Mouse (Mus musculus) right cerebral cortex, postnatal 36 days (tissue): ENCODE results near the gene Sapcd2.
"Not testable (repeated sequence)": the region's sequence is repeated elsewhere in the genome, so short reads cannot be mapped to it uniquely, and the experiment has no call there.

ENCODE experiments used
- DNase-seq, 2 experiments: peaks; one replicate each; pipeline ENCODE4 v3.0.0; 2022; ENCODE audit warnings: low spot score in 2 of 2, mixed read lengths in 1 of 2

Sapcd2 gene

DNA sequence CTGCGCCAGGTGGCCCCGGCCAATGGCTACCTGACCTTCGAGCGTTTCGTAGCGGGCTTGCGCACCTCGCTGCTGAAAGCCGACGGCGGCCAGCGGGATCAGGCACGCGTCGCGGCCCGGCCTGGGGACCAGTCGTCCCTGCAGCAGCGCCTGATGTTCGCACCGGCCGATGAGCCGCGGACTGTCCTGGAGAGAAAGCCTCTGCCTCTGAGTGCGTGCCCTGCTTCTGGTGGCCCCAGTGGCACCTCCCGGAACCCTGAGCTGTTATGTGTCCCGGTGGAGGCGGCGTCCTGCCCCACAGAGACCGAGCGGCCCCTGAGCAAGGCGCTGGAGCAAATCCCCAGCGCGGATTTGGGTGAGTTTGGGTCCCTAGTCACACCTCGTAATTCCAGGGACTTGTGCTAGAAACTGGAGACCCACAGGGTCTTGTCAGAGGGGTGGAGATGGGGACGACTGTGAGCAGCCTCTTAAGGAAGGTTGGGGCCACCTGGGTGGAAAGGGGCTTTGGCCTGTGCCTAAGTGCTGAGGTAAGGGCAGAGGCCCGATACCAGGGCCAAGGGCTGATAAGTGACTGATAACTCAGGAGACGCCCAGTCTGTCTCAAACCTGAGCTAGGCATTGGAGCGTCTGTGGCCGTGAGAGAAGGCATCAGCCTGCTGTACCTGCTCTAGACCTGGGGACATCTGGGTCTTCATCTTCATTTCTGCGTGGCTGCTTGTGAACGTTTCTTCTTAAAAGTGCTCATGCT, 697 bp downstream of the Sapcd2 start:
- no peak for DNase-seq

DNA sequence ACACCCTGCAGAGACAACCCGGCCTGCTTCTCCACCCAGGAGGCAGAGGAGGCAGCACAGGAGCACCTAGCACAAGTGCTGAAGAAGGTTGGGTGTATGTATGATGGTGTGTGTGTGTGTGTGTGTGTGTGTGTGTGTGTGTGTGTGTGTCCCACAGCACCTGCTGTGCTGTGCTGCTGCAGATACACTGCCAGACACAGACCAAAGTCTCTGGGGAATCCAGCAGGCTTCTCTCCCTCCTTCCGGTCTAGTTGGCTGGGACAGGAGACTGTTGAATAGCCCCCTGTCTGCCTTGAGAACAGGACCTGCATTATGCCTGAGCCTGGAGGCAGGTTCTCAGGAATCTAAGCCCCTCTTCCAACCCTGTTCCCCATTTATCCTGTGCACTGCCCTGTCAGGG, 1.3 kb downstream of the Sapcd2 start:
- DNase-seq, result no peak

DNA sequence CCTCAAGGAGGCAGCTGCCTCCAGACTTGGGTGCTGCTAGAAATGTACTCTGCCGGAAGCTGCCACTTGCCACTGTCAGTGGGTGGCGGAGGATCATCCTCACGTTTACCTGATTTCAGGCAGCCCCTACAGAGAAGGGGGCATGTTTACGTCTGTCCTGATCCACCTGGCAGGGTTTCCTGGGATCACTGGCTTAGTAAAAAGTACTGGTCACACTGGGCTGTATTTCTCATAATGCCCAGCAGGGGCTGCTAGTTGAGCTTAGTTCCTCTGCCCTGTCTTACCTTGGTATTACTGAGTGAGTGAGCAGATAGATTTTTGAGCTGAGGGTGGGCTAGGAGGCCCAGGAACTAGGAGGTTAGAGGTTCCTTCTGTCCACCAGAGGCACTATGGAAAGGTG, 4.5 kb downstream of the Sapcd2 start:
- no peak for DNase-seq

DNA sequence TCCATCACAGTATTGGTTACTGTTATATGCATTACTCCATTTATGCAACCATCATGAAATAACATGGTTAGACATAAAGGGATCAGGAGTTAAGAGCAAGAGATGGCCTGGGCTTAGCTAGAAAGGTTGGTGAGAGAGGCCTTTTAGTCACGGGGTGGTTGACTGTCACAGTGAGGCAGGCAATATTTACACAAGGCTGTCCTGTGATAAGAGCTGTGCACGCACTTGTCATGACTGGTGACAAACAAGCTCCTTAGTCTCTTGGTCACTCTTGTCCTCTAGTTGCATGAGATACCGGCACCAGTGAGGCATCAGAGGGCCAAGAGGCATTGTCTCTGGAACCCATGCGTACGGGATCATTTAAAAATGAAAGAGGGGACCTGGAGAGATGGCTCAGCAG, 12.4 kb downstream of the Sapcd2 start:
- DNase-seq, result no peak

DNA sequence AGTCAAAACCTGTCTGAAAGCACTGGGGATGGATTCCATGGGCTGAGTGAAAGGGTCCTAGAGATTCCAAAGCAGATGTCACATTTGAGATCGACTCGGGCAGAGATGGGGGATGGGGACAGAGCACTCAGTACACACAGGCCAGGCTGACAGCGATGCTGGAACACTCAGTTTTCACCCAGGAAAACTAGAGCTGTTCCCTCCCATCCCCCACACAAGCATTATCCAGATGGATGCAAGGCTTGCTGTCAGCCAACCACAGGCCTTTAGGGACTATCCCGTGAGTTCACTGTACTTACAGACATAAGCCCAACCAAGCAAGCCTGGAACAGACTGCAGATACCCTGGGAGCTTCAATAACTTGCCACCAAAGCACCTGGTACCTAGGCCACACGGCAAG, 19.1 kb downstream of the Sapcd2 start:
- DNase-seq, result no peak

DNA sequence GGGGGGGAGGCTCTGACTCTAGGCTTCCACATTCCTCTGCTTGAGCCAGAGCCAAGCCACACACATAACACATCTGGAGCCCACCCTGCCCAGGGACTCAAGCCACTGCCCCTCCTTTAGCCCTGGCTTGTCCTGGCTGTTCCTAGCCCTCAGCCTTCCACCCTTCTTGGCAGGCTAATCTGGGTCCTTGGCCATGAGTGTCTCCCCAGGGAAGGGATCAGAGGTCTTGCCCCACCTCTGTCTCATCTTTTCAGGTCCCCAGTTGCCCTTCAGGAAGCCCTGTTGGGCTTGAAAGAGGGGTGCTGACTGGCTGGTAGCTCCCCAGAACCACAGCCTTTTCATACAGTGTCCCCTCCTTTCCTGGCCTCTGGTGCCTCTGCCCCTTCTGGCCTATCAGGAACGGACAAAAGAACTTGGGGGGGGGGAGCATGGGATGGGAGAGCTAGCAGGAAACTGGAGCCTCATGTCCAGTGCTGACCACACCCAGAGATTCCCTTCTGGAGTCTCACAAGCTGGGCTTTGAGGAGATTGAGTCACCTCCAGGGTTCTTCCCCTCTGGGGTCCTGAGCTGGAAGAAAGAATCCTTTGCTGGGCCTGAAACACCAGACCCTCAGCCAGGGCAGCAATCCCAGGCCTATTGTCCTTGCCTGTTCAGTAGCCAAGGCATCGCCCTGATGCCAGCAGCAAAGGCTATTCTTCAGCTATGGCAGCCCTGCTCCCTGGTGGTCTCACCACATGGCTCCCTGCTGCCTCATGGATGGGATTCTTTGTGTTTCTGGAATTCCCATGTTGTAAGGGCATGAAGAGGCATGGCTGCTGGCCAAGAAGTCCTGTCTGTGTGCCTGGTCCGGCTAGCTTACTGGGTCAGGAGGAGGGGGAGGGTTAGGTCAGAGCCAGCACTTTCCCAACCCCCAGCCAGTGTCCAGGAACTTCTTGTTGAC, 22.4 kb downstream of the Sapcd2 start:
- DNase-seq, result no peak

DNA sequence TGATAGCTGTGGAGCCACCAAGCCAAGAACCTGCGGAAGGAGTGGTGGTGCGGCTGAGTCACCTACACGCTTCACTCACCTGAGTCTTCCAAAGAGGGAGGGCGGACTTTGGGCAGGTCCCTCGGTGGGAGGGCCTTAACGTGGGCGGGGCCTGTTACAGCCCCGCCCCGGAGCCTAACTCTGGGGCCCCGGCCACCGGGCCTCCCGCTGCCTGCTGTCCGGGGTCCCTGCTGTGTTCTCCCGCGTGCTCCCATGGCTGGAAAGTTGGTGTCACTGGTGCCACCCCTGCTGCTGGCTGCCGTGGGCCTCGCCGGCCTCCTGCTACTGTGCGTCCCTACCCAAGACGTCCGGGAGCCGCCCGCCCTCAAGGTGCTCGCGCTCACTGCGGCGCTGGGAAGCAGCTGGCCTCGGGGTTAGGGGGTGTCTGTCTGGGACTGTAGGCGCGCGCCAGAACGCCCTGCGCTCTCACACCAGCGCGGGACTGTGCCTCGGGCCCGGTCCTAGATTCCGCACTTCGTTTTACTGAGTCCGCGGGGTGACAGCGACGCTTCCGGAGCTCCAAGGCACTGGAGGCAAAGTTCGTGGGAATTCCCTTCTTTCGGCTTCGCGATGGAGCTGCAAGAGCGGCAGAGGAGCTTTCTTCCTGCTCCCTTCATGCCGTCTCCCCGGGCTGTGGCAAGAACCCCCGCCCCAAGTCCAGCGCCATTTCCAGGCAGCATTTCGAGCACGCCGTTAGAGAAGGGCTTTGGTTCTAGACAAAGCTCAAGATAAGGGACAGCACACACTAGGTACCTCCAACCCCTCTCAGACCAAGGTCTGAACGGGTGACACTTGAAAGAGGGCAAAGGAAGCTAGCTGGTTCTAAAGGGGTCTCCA, 23.8 kb downstream of the Sapcd2 start, which contains the start of gene Entpd2:
TSS of gene Entpd2 (plus strand) at position 154 of the 876 bp plus-strand sequence.
- no peak for DNase-seq

DNA sequence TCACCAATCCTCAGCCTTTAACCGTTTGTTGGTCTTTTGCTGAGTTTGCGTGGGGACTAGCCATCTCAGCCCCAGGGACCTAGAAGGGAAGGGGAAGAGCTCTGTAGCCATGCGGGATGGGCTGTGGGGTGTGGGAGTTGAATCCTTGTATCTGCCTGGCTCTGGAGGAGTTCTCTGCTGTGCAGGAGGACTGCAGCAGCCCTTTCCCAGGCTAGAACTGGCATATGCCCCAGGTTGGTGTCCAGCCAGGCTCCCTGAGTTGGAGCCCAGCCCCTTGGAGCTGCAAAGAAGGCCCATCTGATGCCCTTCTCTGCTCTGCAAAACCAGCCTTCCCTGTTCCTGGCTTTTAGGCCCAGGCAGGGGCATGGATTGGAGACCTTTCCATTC, 24.5 kb downstream of the Sapcd2 start:
- DNase-seq, result no peak

DNA sequence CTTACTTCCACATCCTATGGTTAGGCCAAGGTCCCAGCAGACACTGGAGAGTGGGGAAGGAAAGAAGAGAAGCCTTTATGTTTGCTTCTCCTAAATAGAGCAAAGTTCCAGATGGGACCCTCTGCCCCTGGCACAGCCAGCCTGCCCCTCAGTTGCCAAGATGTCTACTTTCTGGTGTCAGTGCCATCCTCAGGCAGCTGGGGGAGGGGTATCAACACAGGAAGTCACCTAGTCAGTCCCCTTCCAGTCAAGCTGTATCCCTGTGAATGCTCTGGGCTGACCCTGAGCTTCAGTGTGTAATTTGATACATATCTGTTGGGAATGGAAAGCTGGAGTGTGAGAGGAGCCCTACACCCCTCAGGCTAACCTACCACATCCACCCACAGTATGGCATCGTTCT, 24.9 kb downstream of the Sapcd2 start:
- no peak for DNase-seq

DNA sequence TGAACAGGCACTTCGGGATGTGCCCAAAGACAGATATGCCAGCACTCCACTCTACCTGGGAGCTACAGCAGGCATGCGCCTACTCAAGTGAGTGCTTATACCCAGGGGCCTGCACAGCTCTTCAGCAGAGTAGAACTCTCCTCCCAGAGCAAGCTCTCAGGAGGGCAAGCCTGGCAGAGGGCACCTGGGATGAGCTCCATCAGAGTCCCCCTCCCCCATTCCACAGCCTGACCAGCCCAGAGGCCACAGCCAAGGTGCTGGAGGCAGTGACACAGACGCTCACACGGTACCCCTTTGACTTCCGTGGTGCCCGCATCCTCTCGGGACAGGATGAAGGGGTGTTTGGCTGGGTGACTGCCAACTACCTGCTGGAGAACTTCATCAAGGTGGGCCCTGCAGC, 25.9 kb downstream of the Sapcd2 start:
- DNase-seq, result no peak

DNA sequence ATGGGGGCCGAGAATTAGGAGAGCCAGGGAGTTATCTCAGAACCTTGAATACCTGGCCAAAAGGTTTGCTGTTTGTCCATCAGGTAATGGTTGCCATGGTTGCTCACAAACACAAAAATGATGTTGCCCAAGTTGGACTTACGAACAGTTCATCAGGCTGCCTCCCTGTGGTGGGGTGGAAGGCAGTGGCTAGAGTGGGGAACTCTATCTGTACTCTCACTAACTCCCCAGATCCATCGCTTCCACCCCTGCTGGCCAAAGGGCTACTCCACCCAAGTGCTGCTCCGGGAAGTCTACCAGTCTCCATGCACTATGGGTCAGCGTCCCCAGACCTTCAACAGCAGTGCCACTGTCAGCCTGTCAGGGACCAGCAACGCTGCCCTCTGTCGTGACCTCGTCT, 26.9 kb downstream of the Sapcd2 start, which contains the start of gene Npdc1:
TSS of gene Npdc1 (plus strand) at position 301 of the 400 bp plus-strand sequence.
- no peak for DNase-seq

DNA sequence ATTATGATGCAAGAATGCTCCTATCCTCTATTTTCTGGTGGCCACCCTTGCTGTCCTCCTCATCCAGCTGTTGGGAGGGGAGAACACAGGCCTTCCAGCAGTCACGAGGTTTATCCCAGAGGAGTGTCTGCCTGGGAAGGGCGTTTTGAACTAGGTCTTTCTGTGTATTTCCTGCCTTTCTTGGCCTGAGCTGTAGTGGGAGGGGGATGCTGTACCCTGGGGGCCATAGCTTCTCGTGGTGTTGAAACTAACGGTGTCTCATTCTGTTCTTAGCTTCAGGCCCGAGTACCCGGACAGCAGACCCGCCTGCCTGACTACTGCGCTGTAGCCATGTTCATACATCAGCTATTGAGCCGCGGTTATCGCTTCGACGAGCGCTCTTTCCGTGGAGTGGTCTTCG, 28.2 kb downstream of the Sapcd2 start:
- DNase-seq, result no peak

DNA sequence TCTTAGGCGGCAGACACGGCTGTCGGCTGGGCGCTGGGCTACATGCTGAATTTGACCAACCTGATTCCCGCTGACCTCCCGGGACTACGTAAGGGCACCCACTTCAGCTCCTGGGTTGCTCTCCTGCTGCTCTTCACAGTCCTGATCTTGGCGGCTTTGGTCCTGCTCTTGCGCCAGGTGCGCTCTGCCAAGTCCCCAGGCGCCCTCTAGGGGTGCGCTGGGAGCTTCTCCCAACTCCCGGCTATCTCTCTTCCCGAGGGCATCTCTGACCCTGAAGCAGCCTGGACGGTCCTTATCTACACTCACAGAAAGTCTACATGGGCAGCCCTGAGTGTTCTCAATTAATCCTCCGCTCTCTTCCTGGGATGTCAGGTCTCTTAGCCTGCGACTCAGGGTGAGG, 28.6 kb downstream of the Sapcd2 start:
- peak in 1 of 2 experiments; percentile 39 for DNase-seq

DNA sequence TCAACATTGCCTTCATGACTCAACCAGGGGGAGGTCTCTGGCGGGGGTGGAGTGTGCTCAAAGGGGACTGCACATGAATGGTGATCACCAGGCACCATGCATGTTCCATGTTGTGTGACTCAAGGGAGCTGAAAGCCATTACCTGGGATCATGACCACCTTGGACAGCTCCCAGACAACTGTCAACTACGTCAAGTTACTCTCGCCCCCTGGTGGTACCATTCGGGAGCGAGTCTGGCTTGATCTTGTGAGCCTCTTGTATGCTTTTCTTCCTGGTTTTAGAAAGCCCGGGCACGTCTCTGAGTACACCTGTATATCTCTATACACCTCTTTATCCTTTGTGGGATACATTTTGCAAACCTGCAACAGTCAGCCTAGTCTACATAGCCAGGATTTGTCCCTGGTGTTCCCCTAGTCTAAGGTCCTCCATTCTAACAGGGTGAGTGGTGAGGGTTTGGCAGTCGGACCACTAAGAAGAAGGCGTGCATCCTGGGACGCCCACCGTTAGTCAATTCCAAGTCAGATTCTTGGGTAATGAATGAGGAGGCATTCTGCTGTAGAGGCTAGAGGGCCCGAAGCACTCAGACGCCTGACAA, 30.4 kb downstream of the Sapcd2 start:
- peak; percentile 46 to 56 for DNase-seq

DNA sequence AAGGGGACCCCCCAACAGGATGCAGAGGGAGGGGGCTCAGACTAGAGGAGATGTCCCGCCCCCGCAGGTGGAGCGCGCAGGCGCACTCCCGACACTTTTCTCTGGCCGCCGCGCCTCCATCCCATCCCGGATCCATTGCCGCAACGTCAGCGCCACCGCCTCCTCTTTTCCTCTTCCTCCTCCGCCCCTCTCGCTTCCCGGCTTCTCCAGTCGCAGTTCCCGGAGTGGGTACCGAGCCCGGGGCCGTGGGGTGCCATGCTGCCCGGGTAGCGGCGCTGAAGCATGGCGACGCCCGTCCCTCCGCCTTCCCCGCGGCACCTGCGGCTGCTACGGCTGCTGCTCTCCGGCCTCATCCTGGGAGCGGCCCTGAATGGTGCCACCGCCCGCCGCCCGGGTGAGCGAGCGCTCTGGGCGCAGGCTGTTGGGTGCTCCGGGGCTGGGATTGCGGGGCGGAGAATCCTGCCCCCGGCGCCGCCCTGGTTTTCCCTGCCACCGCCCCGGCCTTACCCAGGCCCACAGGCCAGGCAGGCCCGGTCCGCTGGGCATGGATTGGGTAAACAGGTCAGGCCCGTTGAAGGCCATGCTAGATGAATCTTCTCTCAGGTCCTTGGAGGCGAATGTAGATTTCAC, 31.0 kb downstream of the Sapcd2 start:
- DNase-seq, result peak; percentile 89 to 92

DNA sequence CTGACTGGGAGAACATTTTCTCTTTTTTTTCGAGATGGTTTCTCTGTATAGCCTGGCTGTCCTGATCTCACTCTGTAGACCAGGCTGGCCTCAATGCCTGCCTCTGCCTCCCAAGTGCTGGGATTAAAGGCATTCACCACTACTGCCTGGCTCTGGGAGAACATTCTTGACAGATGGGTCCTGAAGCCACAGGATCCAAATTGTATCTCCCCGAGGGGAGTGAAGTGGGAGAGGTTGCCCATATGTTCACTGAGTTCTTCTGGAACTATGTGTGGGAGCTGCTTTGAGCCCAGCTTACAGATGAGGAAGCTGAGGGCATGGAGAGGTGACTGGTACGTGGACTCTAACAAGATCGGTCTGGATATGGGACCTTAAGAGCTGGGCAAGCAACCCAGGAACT, 31.9 kb downstream of the Sapcd2 start:
- no peak for DNase-seq

DNA sequence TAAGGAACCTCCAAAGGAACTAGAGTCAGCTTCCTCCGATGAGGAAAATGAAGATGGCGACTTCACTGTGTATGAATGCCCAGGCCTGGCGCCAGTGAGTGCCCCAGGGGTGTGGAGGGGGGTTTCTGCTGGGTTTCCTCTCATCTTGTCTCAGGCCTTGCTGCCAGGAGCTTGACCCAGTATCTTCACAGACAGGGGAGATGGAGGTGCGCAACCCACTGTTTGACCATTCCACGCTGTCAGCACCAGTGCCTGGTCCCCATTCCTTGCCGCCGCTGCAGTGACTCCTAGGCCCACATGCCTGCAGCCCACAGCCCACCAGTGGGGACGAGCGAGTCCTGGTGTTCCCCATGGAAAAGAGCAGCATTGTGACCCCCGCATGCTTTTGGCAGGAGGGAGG, 36.8 kb downstream of the Sapcd2 start:
- no peak for DNase-seq

DNA sequence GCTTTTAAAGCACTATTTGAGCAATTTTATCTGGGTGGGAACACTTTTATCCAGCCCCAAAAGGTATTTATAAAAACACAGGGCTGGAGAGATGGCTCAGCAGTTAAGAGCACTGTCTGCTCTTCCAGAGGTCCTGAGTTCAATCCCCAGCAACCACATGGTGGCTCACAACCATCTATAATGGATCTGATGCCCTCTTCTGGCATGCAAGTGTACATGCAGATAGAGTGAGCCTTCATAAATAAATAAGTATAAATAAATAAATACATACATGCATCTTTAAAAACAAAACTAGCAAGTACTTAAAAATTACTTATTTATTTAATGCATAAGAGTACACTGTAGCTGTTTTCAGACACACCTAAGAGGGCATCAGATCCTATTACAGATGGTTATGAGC, 41.3 kb downstream of the Sapcd2 start:
- DNase-seq, result not testable (repeated sequence)

DNA sequence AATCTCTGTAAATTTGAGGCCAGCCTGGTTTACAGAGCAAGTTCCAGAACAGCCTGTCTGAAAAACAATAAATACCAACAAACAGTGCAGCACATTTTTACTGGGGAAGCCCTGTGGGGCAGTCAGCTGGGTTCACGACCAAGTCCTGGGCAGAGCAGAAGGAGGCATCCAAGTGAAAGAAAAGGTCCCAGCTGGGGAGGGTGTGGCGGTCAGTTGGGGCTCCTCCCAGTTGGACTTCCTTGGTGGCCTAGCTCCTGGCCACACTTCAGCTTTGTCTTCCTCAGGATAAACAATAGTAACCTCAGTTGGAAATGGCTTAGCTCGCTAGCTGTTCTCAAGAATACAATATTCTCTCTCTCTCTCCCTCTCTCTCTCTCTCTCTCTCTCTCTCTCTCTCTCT, 45.3 kb downstream of the Sapcd2 start:
- no peak for DNase-seq

DNA sequence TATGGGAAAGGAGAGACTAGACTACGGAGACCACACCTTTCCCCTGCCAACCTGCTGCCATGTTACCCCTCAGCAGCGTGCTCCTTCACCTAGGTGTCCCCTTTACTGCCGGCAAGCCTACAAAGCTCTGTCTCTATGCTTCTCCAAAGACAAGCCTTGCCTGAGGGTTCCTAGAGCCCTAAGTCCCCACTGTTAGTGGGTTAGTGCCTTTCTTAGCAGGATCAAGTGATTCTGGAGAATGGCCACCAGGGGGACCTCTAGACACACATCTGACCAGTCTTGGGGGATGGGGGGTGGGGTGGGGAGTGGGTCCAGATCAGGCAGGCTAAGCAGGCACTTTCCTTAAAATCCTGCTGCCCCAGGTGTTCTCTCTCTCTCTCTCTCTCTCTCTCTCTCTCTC, 49.8 kb downstream of the Sapcd2 start:
- no peak for DNase-seq
